Mouse (Mus musculus) liver, adult 2 months (tissue): ENCODE measurements around the gene Lgals2.

Source experiments
- CTCF ChIP-seq: fragments of 200-500 bp; IDR thresholded peaks from 2 replicates; pipeline ENCODE4 v1.5.1; 2011; ENCODE audit warnings: low read depth, low read length, control low read depth
- POLR2A ChIP-seq: fragments of 200-500 bp; IDR thresholded peaks from 2 replicates; pipeline ENCODE4 v1.6.1; 2011; ENCODE audit warnings: low read length, control low read depth; ENCODE audit not compliant: insufficient read depth; ENCODE audit errors: extremely low read depth

DNA sequence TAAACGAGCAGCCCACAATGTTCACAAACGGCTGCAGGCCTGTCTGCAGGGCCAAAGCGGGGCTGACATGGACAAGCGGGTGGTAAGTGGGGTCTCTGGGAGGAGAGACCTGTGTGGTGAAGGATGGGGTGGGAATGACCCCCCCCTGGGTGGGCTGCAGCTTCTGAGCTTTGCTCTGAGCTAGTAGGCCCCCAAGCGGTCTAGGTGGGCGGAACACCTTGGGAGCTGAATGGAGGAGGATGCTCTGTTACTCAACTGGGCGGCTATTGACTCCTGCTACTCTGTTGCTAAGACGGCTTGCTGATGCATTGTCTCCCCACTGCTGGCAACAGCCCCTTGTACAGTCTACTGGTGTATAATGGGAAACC lies 46.1 kb upstream of the Lgals2 start:
- no peak for TF ChIP-seq CTCF
- TF ChIP-seq POLR2A: no peak
